Mouse (Mus musculus) limb, embryonic 11.5 days (tissue): Measurements from ENCODE around the gene 1810055G02Rik. TPM values are rescaled to one million over a fixed set of nuclear protein-coding genes. Genes with fewer than 3 reads are reported as not detected.

Source experiments
- ATAC-seq: fragments of 200-750 bp; cut with Nextera tagmentation; 2 replicates; pipeline ENCODE4 v1.8.0; 2017; ENCODE audit warnings: low read depth; ENCODE audit not compliant: insufficient number of reproducible peaks, low FRiP score, low TSS enrichment
- DNase-seq: peaks from one replicate; pipeline ENCODE4 v3.0.0-alpha.2; 2015; ENCODE audit warnings: low spot score
- H3K27ac ChIP-seq: fragments of 300-500 bp; sonication (generic); replicated peaks from 2 replicates; pipeline ENCODE4 v1.5.1; 2014; ENCODE audit warnings: low read depth, mild to moderate bottlenecking, low read length
- H3K27me3 ChIP-seq: fragments of 300-500 bp; sonication (generic); 2 replicates; pipeline ENCODE4 v1.6.1; 2014; ENCODE audit warnings: mild to moderate bottlenecking, low read length, mixed read lengths; ENCODE audit not compliant: control insufficient read depth, insufficient read depth
- H3K36me3 ChIP-seq: fragments of 300-500 bp; sonication (generic); 2 replicates; pipeline ENCODE4 v1.6.1; 2014; ENCODE audit warnings: mild to moderate bottlenecking, low read length, moderate library complexity, mixed read lengths; ENCODE audit not compliant: control insufficient read depth, insufficient read depth
- H3K4me1 ChIP-seq: fragments of 300-500 bp; sonication (generic); 2 replicates; pipeline ENCODE4 v1.6.1; 2014; ENCODE audit warnings: low read length, mixed read lengths; ENCODE audit not compliant: control insufficient read depth, insufficient read depth
- H3K4me2 ChIP-seq: fragments of 300-500 bp; sonication (generic); 2 replicates; pipeline ENCODE4 v1.6.1; 2014; ENCODE audit warnings: low read depth, mild to moderate bottlenecking, moderate library complexity; ENCODE audit not compliant: severe bottlenecking
- H3K4me3 ChIP-seq: fragments of 300-500 bp; sonication (generic); 2 replicates; pipeline ENCODE4 v1.5.1; 2014; ENCODE audit warnings: low read depth, low read length
- H3K9ac ChIP-seq: fragments of 300-500 bp; sonication (generic); 2 replicates; pipeline ENCODE4 v1.6.1; 2014; ENCODE audit warnings: mild to moderate bottlenecking, low read length
- H3K9me3 ChIP-seq: fragments of 300-500 bp; sonication (generic); 2 replicates; pipeline ENCODE4 v1.6.1; 2016; ENCODE audit warnings: low read length; ENCODE audit not compliant: control insufficient read depth
- WGBS: fragments of 180-500 bp; shearing (Covaris S2); extraction: QIAGEN DNeasy Blood & Tissue Kit; methylation state at CpG from one replicate; pipeline ENCODE4 v1.1.7; 2014; 5-methylcytosine and 5-hydroxymethylcytosine counted together
- polyA plus RNA-seq: library from polyadenylated mRNA; unstranded; fragments of >200 nt; fragmentation: Nextera tagmentation; extraction: Ambion mirVana; gene quantifications from 2 replicates; pipeline ENCODE4 v1.2.1, GENCODE M21; 2014

Gene 1810055G02Rik
- polyA plus RNA-seq, 1 experiment from 2014 or later, result 38.3 TPM

GRCm38 (mm10) chr19:3765221-3765820, 57.2 kb downstream of the 1810055G02Rik start:
- no peak overlapping the region for H3K27ac ChIP-seq
- 81% methylated on average over 4 of the region's 4 CpGs for WGBS
- DNase-seq, result no peak
- H3K9ac ChIP-seq, result no peak overlapping the region
- H3K27me3 ChIP-seq, result no peaks in the 10 kb centered on the region
- H3K9me3 ChIP-seq, result no peaks in the 10 kb centered on the region
- H3K4me1 ChIP-seq, result peaks cover 5% of the 10 kb centered on the region; the same call in 1 of the 2 replicates
- no peak overlapping the region for H3K4me3 ChIP-seq
- no peak for ATAC-seq
- H3K36me3 ChIP-seq, result no peaks in the 10 kb centered on the region
- no peak overlapping the region for H3K4me2 ChIP-seq

GRCm38 (mm10) chr19:3766378-3766777, 58.3 kb downstream of the 1810055G02Rik start:
- no peak overlapping the region for H3K9ac ChIP-seq
- H3K4me3 ChIP-seq, result peak overlapping the region; percentile 97; the same call in 1 of the 2 replicates
- ATAC-seq, result no peak
- no peaks in the 10 kb centered on the region for H3K27me3 ChIP-seq
- H3K4me1 ChIP-seq, result peaks cover 5% of the 10 kb centered on the region; the same call in 1 of the 2 replicates
- 91% methylated on average over 5 of the region's 5 CpGs for WGBS
- H3K4me2 ChIP-seq, result peak overlapping the region; percentile 93; the same call in 1 of the 2 replicates
- H3K36me3 ChIP-seq, result no peaks in the 10 kb centered on the region
- DNase-seq, result no peak
- H3K9me3 ChIP-seq, result no peaks in the 10 kb centered on the region
- H3K27ac ChIP-seq, result no peak overlapping the region

- Histone ChIP-seq H3K27ac (peak within 1 kb of the TSS; percentile 100), H3K9ac (peak within 1 kb of the TSS; percentile 100), H3K4me3 (peak within 1 kb of the TSS; percentile 97), H3K4me1 (peaks cover 5% of the 10 kb centered on the region; the same call in 1 of the 2 replicates), H3K4me2 (peak within 1 kb of the TSS; percentile 93), H3K36me3 (no peaks in the 10 kb centered on the region), H3K9me3 (no peaks in the 10 kb centered on the region), H3K27me3 (no peaks in the 10 kb centered on the region)
- ATAC-seq (peak; percentile 65), DNase-seq (no peak)
- under 1% methylated on average over 39 of the region's 39 CpGs for WGBS
Observed at GRCm38 (mm10) chr19:3767276-3767780, 59.2 kb downstream of the 1810055G02Rik start, which contains the start of gene Kmt5b. Gene Kmt5b, plus strand, starts transcription at chr19:3767421.

Other genes starting within 250 kb of the 1810055G02Rik start
- gene Ppp6r3, start 132.5 kb upstream of the 1810055G02Rik start, polyA plus RNA-seq, result 78.5 and 87.6 TPM in 2 replicates
- 7.2 and 7.9 TPM in 2 replicates for gene Lrp5, start 21.7 kb upstream of the 1810055G02Rik start, polyA plus RNA-seq
- 25.3 and 30.6 TPM in 2 replicates for gene Kmt5b, start 59.1 kb downstream of the 1810055G02Rik start, polyA plus RNA-seq
- gene Chka, start 143.5 kb downstream of the 1810055G02Rik start, polyA plus RNA-seq, result 47.3 and 47.7 TPM in 2 replicates
- gene Tcirg1, start 198.8 kb downstream of the 1810055G02Rik start, polyA plus RNA-seq, result 27.3 and 28.8 TPM in 2 replicates
- gene Ndufs8, start 204.5 kb downstream of the 1810055G02Rik start, polyA plus RNA-seq, result 259 and 263 TPM in 2 replicates
- 0.47 and 0.67 TPM in 2 replicates for gene Aldh3b1, start 221.5 kb downstream of the 1810055G02Rik start, polyA plus RNA-seq
- gene Unc93b1, start 226.9 kb downstream of the 1810055G02Rik start, polyA plus RNA-seq, result 6.0 and 7.1 TPM in 2 replicates